In genomic region chr17:6145244-6145643, GRCm38 (mm10) we compare ENCODE assay signal across 20 mouse cellular contexts.
"Had no signal": no experiment of that assay in that cellular context is flagged by ENCODE, and none has a peak within 500 bp of the region (broad histone marks: within the 10 kb centered on the region; RNA-seq: fewer than 3 reads in every experiment).

No protein-coding gene starts in this region.

- DNase-seq: liver, postnatal 0 days; lung, adult 2 months; lung, postnatal 14 days; lung, postnatal 36 days; retina, postnatal 1 day; right cerebral cortex, adult 18-20 months; right cerebral cortex, postnatal 25 days; right cerebral cortex, postnatal 4 days; spleen, adult 18-20 months; thymus, adult 18-20 months; thymus, postnatal 14 days; thymus, postnatal 4 days had no signal

- H3K4me2 ChIP-seq: lung, embryonic 15.5 days; midbrain, embryonic 11.5 days; midbrain, embryonic 13.5 days; midbrain, embryonic 15.5 days; neural tube, embryonic 13.5 days; neural tube, embryonic 15.5 days had no signal

- H3K36me3 ChIP-seq: midbrain, embryonic 15.5 days had no signal

- H3K27me3 ChIP-seq: lung, embryonic 15.5 days; midbrain, embryonic 13.5 days; midbrain, embryonic 15.5 days; neural tube, embryonic 13.5 days; neural tube, embryonic 15.5 days had no signal

- H3K27ac ChIP-seq: lung, embryonic 15.5 days; macrophage; midbrain, embryonic 13.5 days; midbrain, embryonic 15.5 days; neural tube, embryonic 13.5 days; neural tube, embryonic 15.5 days had no signal

- H3K4me3 ChIP-seq: lung, embryonic 15.5 days; megakaryocyte, embryonic 14.5 days; midbrain, embryonic 13.5 days; midbrain, embryonic 15.5 days; neural tube, embryonic 13.5 days; neural tube, embryonic 15.5 days had no signal
